ENCODE assay signal across 20 mouse cellular contexts in the genomic region with DNA sequence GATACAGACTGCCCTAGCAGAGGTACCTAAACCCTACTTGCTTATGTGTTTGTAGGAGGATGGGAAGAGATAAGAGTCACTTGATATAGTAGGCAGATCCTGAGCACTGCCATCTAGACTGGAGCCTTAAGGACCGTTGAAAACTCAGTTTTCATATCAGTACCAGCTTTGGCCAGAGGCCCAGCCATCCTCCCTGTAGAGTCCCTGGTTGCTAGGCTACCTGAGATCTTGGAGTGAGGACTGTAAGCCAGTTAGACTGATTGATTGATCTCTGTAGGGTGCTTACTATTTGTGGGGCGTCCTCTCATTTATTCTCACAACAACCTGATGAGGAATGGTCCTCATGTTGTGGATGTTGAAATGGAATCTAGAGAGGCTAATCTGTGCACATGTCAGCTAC.
DNase-seq lines count a peak whose midpoint lies in the region; ATAC-seq and TF ChIP-seq lines count a peak whose summit lies in the region.
"Had no signal": no experiment of that assay in that cellular context is flagged by ENCODE, and none has a peak within 500 bp of the region (broad histone marks: within the 10 kb centered on the region; RNA-seq: fewer than 3 reads in every experiment).

No protein-coding gene starts in this region.

- H3K36me3 ChIP-seq in hindbrain, postnatal 0 days (ENCODE audit: insufficient read depth, low read length) = no peaks in the 10 kb centered on the region
- H3K36me3 ChIP-seq in hindbrain, embryonic 12.5 days = no peaks in the 10 kb centered on the region
- H3K36me3 ChIP-seq in neural tube, embryonic 13.5 days = no peaks in the 10 kb centered on the region
- H3K36me3 ChIP-seq: embryonic facial prominence, embryonic 15.5 days; heart, embryonic 13.5 days had no signal

- H3K4me2 ChIP-seq in hindbrain, postnatal 0 days (ENCODE audit: low read depth, low read length) = no peak overlapping the region
- H3K4me2 ChIP-seq in hindbrain, embryonic 12.5 days (replicated peaks) = no peak overlapping the region
- H3K4me2 ChIP-seq in neural tube, embryonic 13.5 days = no peak overlapping the region
- H3K4me2 ChIP-seq: embryonic facial prominence, embryonic 15.5 days; heart, embryonic 13.5 days had no signal

- no peak for TF ChIP-seq CTCF in hindbrain, postnatal 0 days (IDR thresholded peaks at IDR 0.05; ENCODE audit: low read depth)

- no peak overlapping the region for H3K9ac ChIP-seq in hindbrain, postnatal 0 days (replicated peaks; ENCODE audit: low read length)
- H3K9ac ChIP-seq in hindbrain, embryonic 12.5 days = no peak overlapping the region
- no peak overlapping the region for H3K9ac ChIP-seq in neural tube, embryonic 13.5 days
- H3K9ac ChIP-seq: embryonic facial prominence, embryonic 15.5 days; heart, embryonic 13.5 days had no signal

- DNase-seq in frontal cortex, postnatal 25 days (ENCODE audit: low spot score in 2 of 2) = no peak
- DNase-seq in hindbrain, postnatal 0 days (ENCODE audit: low spot score) = peak; percentile 35
- no peak for DNase-seq in neural tube, embryonic 10.5 days (ENCODE audit: extremely low spot score, low spot score)
- no peak for DNase-seq in embryo, embryonic 10 days (ENCODE audit: low spot score)
- DNase-seq: adrenal gland, postnatal 14 days; cerebellum, adult 2 months; embryo, embryonic 11 days; gastrocnemius, adult 2 months; gastrocnemius, postnatal 25 days; heart, postnatal 36 days had no signal

- no peaks in the 10 kb centered on the region for H3K9me3 ChIP-seq in hindbrain, postnatal 0 days (ENCODE audit: low read length)
- H3K9me3 ChIP-seq in hindbrain, embryonic 12.5 days (replicated peaks) = no peaks in the 10 kb centered on the region
- no peaks in the 10 kb centered on the region for H3K9me3 ChIP-seq in neural tube, embryonic 13.5 days
- H3K9me3 ChIP-seq: embryonic facial prominence, embryonic 15.5 days; heart, embryonic 13.5 days had no signal

- WGBS in hindbrain, postnatal 0 days = 43% methylated on average over 2 of the region's 2 CpGs
- 68% methylated on average over 2 of the region's 2 CpGs for WGBS in hindbrain, embryonic 12.5 days
- WGBS in neural tube, embryonic 13.5 days = 44% methylated on average over 2 of the region's 2 CpGs

- H3K27me3 ChIP-seq in hindbrain, postnatal 0 days (ENCODE audit: insufficient read depth, low read length) = no peaks in the 10 kb centered on the region
- no peaks in the 10 kb centered on the region for H3K27me3 ChIP-seq in hindbrain, embryonic 12.5 days
- H3K27me3 ChIP-seq in neural tube, embryonic 13.5 days = no peaks in the 10 kb centered on the region
- H3K27me3 ChIP-seq: embryonic facial prominence, embryonic 15.5 days; heart, embryonic 13.5 days had no signal

- H3K4me1 ChIP-seq in hindbrain, postnatal 0 days (ENCODE audit: insufficient read depth, low read length) = no peaks in the 10 kb centered on the region
- H3K4me1 ChIP-seq in hindbrain, embryonic 12.5 days = 0 out of 2 replicates have a peak, but pooled peaks cover 4% of the 10 kb centered on the region
- peaks cover 6% of the 10 kb centered on the region; the same call in 1 of the 2 replicates for H3K4me1 ChIP-seq in neural tube, embryonic 13.5 days (replicated peaks)
- H3K4me1 ChIP-seq: embryonic facial prominence, embryonic 15.5 days had no signal

- ATAC-seq in frontal cortex, adult (ENCODE audit: low TSS enrichment) = peak; percentile 65
- no peak for ATAC-seq in hindbrain, postnatal 0 days
- no peak for ATAC-seq in hindbrain, embryonic 12.5 days (ENCODE audit: low FRiP score)
- peak; percentile 76 for ATAC-seq in neural tube, embryonic 13.5 days (ENCODE audit: low read depth)
- ATAC-seq: activated CD4-positive, CD25-positive, alpha-beta regulatory T cell, adult 4 months; forebrain, embryonic 16.5 days; intestine, embryonic 16.5 days; Patski had no signal

- no peak overlapping the region for H3K4me3 ChIP-seq in hindbrain, postnatal 0 days (ENCODE audit: low read length)
- no peak overlapping the region for H3K4me3 ChIP-seq in hindbrain, embryonic 12.5 days
- no peak overlapping the region for H3K4me3 ChIP-seq in neural tube, embryonic 13.5 days
- H3K4me3 ChIP-seq: embryonic facial prominence, embryonic 15.5 days; erythroblast, embryonic 14.5 days; gastrocnemius, adult 2 months; heart, embryonic 13.5 days had no signal

- H3K27ac ChIP-seq in hindbrain, postnatal 0 days = no peak overlapping the region
- H3K27ac ChIP-seq in hindbrain, embryonic 12.5 days = no peak overlapping the region
- no peak overlapping the region for H3K27ac ChIP-seq in neural tube, embryonic 13.5 days (replicated peaks)
- H3K27ac ChIP-seq: embryonic facial prominence, embryonic 15.5 days; gastrocnemius, adult 2 months; heart, embryonic 13.5 days had no signal

Comparison
In these comparisons a context has a peak if more than half of its experiments do, and no peak if none do; other contexts are left out.
1. ATAC-seq: peak in frontal cortex, adult (single experiment) and neural tube, embryonic 13.5 days (single experiment); none in hindbrain, postnatal 0 days (single experiment) and hindbrain, embryonic 12.5 days (single experiment).